Mouse (Mus musculus): ENCODE measurements around the gene Ttc38.

Ttc38 gene

GRCm38 (mm10) chr15:85831954-85832590 is at the start of gene Ttc38:
Gene Ttc38 (plus strand): TSS chr15:85832306.
- DNase-seq (ENCODE audit: low read depth, low spot score), result peak; percentile 88

DNA sequence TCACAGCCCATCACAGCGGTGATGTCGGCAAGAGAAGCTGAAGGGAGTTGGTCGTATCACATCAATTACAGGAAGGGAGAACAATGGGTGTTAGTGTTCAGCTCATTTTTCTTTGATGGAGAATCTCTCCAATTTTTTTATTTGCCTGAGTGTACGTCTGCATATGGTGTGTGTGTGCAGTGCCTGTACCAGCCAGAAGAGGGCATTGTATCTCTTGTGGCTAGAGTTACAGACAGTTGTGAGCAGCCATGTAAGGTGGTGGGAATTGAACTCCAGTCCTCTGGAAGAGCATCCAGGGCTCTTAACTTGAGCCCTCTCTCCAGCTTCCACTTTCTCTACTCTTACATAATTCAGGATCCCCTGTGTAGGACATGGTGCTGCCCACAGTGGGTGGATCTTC is 49.0 kb upstream of the Ttc38 start:
- peak; percentile 9 for DNase-seq (ENCODE audit: low read depth, low spot score)

DNA sequence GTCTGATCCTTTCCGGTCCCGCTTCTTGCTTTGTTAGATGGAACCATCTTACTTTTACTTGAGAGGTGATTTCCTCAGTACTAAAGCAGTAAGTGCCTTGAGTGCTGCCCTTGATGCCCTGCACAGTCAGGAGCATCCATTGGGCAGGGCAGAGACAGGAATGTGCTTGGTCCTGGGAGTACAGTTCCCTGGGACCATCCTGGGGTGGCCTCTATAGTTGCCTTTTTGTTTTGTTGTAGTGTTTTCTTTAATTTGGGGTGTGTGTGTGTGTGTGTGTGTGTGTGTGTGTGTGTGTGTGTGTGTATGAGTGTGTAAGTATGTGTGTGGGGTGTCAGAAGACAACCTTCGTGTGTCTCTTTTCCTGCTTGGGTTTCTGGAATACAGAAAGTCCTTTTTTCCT is 47.8 kb upstream of the Ttc38 start:
- no peak for DNase-seq (ENCODE audit: low read depth, low spot score)

GRCm38 (mm10) chr15:85786711-85787110 is 45.4 kb upstream of the Ttc38 start:
- no peak for DNase-seq (ENCODE audit: low read depth, low spot score)

GRCm38 (mm10) chr15:85787482-85787881 is 44.6 kb upstream of the Ttc38 start:
- DNase-seq (ENCODE audit: low read depth, low spot score), result no peak

- DNase-seq (ENCODE audit: low read depth, low spot score), result no peak
Measured at GRCm38 (mm10) chr15:85788051-85788450, 44.1 kb upstream of the Ttc38 start.

DNA sequence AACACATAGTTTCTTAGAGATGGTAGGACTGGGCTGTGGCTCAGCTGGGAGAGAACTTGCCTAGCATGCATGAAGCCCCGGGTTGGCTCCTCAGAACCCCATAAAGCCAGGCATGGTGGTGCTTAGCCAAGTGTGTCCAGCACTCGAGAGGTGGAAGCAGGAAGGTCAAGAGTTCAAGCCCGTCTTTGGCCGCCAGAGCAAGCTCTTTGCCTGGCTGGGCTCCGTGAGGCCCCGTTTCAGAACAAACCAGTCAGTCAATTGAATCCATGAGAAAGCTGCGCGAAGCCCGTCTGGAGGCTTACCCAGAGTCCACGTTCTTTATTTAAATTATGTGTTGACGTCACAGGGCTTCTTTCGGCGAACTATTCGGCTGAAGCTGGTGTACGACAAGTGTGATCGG is 43.5 kb upstream of the Ttc38 start:
- no peak for DNase-seq (ENCODE audit: low read depth, low spot score)

GRCm38 (mm10) chr15:85791449-85791848 is 40.7 kb upstream of the Ttc38 start:
- DNase-seq (ENCODE audit: low read depth, low spot score), result no peak

GRCm38 (mm10) chr15:85792819-85793218 is 39.3 kb upstream of the Ttc38 start:
- no peak for DNase-seq (ENCODE audit: low read depth, low spot score)

GRCm38 (mm10) chr15:85795516-85795915 is 36.6 kb upstream of the Ttc38 start:
- DNase-seq (ENCODE audit: low read depth, low spot score), result no peak

- no peak for DNase-seq (ENCODE audit: low read depth, low spot score)
Measured at GRCm38 (mm10) chr15:85798676-85799075, 33.4 kb upstream of the Ttc38 start.

DNA sequence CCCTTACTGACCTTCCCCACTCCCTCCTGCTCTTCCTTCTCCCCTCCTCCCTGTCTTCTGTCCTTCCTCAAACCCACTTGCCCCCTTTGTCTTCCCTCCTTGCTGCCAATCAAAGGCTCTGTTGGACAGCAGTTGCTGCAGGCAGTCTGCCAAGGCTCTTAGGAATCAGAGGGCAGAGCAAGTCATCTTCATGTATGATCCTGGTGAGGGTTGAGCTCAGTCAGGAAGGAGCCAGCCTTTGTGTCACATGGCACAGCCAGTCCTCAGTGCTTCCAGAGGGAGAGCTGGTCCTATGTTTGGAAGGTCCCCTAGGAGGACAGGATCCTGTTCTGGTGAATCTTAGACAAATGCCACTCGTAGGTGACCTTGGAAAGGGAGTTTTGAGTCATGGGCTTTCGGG is 29.2 kb upstream of the Ttc38 start:
- no peak for DNase-seq (ENCODE audit: low read depth, low spot score)

DNA sequence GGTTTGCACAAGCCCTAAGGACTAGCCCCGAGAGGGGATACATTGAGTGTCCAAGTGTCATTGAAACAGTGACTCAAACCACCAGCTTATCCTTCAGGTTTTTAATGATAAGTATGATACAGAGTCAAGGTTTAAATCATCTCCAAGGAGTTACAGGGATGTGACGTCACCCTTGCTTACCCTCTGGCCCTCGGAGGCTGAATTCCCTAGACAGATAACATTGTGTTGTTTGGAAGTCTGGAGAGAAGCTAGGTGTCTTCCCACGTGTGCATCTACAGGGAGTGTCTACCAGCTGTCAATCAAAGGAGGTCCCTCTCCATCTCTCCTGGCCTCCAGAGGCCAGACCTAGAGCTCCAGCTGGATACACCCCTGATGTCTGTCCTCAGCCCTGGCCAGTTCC is 25.2 kb upstream of the Ttc38 start:
- DNase-seq (ENCODE audit: low read depth, low spot score), result no peak

DNA sequence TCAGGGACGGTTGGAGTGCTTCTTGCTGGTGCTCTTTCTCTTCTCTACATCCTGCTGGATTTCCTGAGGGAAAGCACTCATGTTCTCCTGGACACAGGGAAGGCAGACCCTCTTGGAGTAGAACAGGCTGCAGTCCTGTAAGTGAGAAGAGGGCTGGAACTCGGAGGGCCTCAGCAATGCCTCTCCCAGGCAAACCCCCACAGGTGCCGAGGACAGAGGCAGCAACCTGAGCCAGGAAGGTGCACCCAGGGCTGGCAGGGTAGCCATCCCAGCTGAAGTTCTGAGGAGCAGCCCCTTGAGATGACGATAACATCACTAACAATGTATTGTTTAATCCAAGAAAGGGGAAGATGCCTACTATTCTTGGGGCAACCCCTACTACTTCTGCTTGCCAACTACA is 24.7 kb upstream of the Ttc38 start:
- DNase-seq (ENCODE audit: low read depth, low spot score), result no peak

DNA sequence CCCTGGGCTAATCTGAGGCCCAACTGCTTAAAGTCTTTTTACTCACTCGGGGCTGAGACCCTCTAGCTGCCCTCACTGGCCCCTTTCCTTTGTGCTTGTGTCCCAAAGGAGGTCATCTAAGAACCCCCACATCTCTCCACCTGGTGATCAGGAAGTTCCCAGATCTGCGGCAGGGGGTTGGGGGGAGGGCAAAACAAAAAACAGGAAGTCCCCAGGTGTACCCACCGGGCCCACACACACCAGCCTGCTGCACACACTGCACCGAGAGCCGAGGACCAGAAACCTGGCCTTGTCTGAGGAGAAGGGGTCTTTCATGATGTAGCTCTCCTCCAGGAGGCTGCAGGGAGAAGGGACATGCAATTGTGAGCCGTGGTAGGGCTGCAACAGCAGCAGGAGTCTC is 24.1 kb upstream of the Ttc38 start:
- DNase-seq (ENCODE audit: low read depth, low spot score), result no peak

DNA sequence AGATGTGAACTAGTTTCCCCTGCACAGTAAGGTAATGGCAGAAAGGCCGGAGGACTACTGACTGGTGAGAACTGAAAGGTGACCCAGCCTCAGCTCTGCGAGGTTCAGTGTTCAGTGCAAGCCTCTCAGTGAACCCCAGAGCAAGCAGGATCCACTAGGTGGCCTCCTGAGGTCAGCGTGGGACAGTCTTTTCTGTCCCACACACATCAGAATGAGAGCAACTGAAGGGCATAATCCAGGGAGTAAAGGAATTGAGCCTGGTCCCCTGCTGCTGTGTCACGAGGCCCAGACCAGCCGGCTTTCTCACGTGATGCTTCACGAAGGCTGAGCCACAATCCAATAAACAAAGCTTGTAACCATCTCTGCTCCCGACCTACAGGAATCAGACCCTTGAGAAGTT is 23.7 kb upstream of the Ttc38 start:
- no peak for DNase-seq (ENCODE audit: low read depth, low spot score)

- DNase-seq (ENCODE audit: low read depth, low spot score), result peak; percentile 35
Measured at GRCm38 (mm10) chr15:85809091-85809490, 23.0 kb upstream of the Ttc38 start.

DNA sequence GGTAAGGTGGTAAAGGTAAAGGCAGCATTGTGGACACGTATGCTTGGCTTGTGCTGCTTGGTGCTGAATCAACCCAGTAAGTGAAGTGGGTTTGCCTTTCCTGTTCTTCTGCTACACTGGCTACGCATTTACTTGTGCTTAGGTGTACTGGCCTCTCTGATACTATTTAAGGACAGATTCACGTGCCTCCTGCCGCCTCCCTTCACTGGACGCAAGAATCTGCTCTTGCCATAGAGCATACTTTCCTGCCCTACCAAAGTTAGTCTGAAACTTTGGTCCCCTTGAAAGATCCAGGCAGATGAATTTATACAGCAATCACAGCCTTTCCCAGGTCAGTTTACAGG is 21.7 kb upstream of the Ttc38 start:
- DNase-seq (ENCODE audit: low read depth, low spot score), result no peak

- DNase-seq (ENCODE audit: low read depth, low spot score), result peak; percentile 83
Measured at GRCm38 (mm10) chr15:85810806-85811521, 21.1 kb upstream of the Ttc38 start.

DNA sequence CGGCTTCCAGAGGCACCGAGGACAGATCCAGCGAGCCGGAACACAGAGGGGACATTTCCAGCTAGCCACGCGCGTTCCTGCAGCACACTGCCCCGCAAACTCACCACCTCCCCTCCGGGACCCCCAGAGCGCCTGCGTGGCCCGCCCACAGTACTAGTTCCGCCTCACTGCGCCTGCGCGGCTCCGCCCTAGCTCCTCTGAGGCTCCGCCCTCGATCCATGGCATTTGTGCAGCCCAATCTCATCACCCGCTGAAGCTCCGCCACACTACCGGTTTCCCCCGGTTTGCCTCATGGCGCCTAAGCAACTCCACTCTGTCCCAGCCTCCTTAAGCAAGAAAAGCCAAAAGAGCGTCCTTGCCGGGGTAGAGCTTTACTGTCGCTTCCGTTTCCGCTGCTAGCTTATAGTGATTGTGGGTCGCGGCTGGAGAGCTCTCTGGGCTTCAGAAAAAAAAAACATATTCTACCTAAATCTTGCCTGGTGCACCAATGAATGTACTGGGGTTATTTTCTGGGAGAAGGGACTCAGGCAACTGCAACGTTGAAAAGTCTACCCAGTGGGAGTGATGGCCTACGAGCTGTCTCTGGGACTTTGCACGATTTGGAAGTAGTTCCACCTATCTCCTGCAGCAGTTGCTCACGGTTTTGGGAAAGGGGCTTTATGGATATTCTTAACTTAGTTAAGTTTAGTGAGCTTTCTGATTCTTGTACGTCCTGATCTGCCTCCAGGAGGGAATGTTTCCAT is 20.4 kb upstream of the Ttc38 start, which contains the start of gene Cdpf1:
TSS of gene Cdpf1 (minus strand) at position 163 of the 743 bp plus-strand sequence.
- peak; percentile 98 for DNase-seq (ENCODE audit: low read depth, low spot score)

DNA sequence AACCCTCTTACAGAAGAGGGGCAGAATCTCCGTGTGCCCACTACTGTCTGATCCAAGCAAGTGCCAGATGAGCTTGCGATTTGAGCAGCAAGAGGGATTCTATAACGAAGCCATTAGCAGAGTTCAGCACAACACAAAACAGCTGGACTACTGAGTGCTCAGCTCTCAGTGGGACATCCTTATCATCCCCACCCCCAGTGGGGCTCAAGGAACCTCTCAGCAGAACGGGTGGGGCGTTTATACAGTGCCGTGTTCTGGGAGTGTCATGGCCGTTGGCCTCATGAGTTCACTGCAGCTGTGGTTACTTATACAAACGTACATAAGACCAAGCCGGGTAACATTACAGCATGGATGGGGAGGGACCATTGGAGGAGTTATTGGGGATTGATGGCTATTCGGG is 18.7 kb upstream of the Ttc38 start:
- no peak for DNase-seq (ENCODE audit: low read depth, low spot score)

- peak; percentile 15 for DNase-seq (ENCODE audit: low read depth, low spot score)
Measured at GRCm38 (mm10) chr15:85821203-85822010, 10.7 kb upstream of the Ttc38 start, which contains the start of gene Pkdrej. Gene Pkdrej (minus strand): TSS chr15:85821734.
